Mouse (Mus musculus) olfactory bulb, adult 2 months (tissue): ENCODE data around the gene 4930579F01Rik.

Experiments
- CTCF ChIP-seq: fragments of 200-500 bp; IDR thresholded peaks from 2 replicates; pipeline ENCODE4 v1.5.1; 2012; ENCODE audit warnings: low read depth, mild to moderate bottlenecking, low read length, moderate library complexity; ENCODE audit not compliant: insufficient read depth
- POLR2A ChIP-seq: fragments of 200-500 bp; IDR thresholded peaks from 2 replicates; pipeline ENCODE4 v1.6.1; 2012; ENCODE audit warnings: mild to moderate bottlenecking, low read depth, low read length, moderate library complexity; ENCODE audit not compliant: insufficient read depth

- TF ChIP-seq POLR2A (no peak), CTCF (no peak)
Observed at GRCm38 (mm10) chr3:138192260-138192659, 1.4 kb downstream of the 4930579F01Rik start.
